Mouse (Mus musculus) layer of hippocampus, postnatal 25 days (tissue): ENCODE data around the gene Tbx15. TPM values are rescaled to one million over a fixed set of nuclear protein-coding genes. Genes with fewer than 3 reads are reported as not detected.

Source experiments
- DNase-seq, 2 experiments: peaks; one replicate each; pipeline ENCODE4 v3.0.0; 2022; ENCODE audit warnings: mixed read lengths in 2 of 2, low spot score in 1 of 2; ENCODE audit errors: extremely low spot score in 1 of 2
- total RNA-seq, 2 experiments: library from RNA; stranded (reverse); gene quantifications; 2 replicates each; pipeline ENCODE4 v1.2.3; 2021

Tbx15 gene
- total RNA-seq, 2 experiments from 2014 or later: 0.37 to 0.66 TPM

DNA sequence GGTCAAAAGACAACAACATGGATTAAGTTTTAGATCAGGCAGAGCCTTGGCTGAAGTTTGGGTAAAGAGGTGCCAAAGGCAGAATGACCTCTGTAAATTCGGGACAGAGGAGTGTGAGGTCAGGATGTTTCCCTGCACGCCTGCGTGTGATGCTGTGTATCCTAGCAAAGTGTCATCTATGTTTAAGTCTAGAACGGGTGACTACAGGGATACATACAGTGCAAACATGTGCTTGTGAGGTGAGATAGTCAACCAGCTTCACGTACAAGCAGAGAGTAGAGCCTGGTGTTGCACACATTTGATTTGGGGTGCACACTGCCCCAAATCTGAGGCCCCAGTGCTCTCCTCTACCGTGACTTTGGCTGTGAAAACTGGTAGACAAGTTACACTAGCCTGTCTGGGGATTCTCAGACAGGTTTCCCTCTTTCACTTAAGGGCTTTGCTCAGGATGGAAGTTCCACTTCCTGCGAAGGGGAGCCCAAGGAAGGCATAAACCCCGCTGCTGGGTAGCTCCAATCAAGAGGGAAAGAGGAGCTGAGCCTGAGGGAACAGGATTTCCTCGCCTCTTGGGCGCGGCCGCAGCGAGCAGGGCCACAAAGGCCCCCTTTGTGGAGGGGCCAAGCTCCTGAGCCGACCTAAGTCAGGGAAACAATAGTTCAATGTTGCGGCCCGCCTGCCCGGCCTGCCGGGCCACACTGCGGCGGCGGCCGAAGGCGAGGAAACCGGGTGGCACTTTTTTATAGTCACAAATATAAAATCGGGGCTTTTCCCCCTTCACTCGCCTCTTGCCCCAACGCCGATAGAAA is 8.0 kb downstream of the Tbx15 start:
- DNase-seq: no peak

DNA sequence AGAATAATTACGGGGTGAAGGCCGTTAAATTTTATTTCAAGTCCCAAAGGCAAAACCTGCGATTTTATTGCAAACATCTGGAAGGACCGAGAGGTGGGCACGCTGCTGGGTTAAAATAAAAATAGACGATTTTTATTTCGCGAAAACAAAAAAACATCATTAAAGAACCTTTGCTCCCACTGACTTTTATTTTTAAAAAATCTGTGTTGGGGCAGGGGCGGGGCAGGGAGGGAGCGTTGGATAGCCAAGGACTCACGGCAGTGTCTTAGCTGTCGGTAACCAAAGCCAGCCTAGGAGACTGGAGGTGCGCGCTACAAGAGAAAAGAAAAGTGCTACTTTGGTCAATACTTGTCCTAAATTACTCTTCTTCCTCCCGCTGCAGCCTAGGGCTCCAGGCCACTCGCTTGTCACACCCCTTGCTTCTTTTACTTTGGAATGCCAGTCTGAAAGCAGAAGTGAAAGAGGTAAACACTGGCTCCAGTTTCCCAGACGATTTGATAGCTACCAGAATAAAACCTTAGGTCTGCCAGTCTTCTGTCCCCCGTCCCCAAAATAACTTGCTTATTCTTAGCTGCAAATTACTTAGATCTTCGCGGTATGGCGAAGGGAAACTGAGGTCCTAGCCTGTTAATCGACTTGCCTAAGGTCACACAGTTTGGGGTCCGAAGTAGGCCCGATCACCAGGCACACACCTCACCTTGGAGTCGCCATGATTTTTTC is 8.8 kb downstream of the Tbx15 start:
- no peak for DNase-seq

DNA sequence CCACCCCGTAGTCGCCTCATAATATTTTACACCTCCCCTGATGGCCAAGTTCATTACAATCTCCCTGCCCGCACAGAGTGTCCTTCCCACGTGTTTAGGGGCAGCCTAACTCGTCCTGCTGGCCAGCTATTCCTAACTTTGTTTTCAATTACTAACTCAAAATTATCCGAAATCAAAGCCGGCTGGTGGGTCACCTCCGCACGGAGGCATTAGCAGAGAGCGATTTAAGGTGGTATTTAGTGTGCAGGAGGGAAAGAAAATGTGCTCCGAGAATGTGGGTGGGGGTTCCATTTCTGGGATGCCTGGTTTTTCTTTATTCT is 9.3 kb downstream of the Tbx15 start:
- no peak for DNase-seq

DNA sequence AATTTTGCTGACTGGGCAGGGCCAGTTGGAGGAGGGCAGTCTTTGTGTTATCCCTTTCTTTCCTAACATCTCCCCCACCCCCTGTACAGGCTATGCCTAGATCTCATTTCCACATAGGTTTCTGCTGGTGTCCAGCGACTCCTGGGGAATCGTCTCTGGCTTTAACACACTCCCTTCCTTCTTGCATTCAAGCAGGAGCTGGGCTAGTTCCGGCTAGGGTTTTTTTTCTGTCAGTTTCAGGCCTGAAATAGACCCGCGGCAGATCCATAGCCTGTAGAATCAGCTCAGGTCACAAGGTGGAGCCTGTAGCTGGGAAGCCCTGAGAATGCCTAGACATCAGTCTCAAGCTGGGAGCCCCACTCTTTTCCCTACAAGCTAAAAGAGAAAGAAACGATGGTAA is 9.7 kb downstream of the Tbx15 start:
- DNase-seq: no peak

DNA sequence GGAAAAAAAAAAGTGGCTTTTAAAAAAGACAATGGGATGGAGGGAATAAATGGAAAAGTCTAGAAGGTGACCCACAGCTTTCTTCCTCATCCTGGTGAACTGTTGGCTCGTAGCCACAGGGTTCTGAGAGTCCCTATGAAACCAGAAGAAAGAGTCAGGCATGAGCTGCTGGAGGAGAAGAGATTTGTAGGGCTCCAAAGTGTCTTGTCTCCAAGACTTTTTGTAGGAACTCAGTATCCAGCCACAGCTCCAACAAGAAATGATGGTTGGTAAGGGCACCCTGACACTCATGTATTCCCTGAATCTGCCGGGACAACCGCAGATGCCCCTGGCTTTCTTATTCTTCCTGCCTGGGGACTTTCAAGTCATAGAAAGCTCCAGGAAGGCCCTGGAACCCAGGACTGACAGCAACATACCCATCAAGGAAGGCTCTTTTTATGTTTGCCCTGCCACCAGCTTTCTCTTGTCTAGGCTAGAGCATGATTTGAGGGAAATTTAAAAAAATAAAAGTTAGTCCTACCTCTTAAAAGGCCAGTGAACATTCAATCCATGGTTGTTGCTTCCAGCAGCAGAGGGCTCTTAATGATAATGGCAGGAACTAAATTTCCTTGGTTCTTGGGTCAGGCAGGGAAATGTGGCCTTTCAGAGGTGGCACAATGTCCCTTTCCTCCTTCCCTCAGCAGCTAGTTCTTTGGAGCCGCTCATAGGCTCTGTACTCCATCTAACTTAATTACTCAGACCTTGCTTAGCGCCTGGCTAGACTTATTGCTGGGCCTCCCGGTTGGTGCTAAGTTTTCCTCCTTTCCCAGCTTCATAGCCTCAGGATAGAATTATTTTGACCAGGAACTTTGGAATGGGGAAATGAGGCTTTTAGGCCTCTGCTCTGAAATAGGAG is 11.3 kb downstream of the Tbx15 start:
- no peak for DNase-seq

DNA sequence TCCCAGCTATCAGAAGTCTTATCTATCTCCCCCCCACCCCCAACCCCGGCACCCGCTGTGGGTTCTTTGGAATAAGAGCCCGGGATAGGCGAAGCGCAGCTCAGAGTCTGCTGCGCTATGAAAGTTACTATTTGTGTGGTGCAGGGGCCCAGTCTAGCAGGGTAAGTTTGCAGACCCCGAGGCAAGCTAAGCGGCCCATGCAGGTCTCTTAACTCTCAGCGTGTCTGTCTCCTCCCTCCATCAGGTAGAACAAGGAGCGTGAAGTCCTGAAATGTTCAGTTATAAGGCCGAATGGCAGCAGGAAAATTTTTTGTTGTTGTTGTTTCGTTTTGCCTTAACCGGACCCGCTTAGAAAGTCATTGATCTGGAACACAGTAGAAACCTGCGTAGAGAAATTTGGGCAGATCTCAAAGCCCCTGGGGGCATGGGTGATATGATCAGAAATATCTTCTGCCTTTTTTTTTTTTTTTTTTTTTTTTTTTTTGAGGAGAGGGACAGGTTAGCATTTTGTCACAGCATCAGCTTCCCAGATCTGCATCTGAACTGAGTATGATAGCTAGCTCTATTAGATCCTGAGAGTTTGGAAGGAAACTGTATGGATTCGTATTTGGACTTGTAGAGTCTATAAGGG is 12.4 kb downstream of the Tbx15 start:
- DNase-seq: no peak

DNA sequence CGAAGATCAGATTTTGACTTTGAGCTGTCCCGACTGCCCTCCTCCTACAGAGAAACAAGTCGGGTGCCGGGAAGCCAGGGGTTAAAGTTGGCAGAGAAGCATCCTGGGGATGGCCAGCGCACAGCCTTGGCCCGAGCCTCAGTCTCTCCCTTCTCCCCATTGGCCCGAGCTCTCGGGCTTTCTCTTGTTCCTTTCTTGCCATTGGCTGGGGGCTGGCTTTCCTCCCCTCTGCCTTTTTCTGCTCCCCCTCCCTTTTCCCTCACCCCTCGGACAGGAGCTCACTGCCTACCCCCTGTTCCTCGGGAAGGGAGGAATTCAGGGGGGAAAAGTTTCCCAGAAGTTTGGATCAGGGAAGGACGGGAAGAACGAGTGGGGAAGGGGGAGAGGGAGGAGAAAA is 12.9 kb downstream of the Tbx15 start:
- no peak for DNase-seq

DNA sequence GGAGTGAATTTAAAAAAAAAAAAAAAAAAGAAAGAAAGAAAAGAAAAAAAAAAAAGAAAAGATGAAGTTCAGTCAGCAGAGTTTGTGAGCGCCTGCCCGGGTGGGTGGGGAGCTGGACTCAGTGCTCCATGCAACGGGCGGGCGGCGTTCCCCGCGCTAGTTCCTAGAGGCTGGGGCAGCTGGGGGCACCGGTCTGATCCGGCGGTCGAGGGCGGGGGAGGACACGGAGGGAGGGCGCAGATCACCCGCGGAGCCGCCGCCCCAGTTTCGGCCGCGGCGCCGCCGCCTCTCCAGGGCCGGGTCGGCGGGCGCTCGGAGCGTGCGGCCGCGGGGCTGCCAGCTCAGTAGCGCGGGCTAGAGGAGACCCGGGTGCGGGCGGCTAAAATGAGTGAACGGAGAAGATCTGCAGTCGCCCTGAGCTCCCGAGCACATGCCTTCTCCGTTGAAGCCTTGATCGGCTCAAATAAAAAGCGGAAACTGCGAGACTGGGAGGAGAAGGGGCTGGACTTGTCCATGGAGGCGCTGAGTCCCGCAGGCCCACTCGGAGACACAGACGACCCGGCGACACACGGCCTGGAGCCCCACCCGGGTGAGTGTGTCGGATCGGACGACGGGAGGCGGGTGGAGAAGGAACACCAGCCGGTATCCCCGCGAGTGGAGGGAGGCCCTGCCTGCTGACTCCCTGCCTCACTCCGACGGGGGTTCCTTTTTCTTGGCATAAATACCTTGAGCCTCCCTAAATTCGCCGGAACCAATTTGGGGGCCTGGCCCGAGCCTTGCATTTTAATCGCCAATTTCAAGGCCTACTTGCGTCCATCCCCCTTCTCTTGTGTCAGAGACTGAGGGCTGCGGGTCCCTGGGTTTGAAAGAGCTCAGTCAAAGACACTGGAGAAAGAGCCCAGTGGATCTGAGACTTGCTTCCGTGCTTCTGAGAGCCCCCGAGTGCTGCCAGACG is 13.6 kb downstream of the Tbx15 start:
- DNase-seq: no peak

DNA sequence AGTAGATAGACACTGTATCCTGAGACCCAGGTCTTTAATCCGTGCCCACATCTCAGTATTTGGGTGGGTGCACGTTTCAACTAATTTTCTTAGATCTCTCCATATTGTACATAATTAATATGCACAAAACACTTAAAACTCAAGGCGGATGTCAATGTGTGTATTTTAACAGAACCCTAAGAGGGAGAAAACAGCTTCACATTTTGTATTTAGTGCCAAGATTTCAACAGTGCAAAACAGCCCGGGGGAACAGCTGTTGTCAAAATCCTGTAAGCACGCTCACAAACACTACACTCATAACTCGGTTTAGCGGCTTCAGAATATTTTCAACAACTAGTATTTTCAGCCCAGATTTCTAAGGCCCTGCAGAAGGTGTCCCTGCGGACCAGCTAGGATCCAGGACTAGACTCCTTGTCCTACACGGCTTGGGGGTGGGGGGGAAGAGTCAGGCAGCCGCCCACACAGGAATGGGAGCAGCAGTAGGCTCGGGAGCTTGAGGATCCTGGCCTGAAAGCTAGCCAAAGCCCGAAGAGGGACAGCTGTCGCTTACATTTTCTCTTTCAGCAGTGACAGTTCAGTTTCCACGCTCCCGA is 14.5 kb downstream of the Tbx15 start:
- DNase-seq: no peak

DNA sequence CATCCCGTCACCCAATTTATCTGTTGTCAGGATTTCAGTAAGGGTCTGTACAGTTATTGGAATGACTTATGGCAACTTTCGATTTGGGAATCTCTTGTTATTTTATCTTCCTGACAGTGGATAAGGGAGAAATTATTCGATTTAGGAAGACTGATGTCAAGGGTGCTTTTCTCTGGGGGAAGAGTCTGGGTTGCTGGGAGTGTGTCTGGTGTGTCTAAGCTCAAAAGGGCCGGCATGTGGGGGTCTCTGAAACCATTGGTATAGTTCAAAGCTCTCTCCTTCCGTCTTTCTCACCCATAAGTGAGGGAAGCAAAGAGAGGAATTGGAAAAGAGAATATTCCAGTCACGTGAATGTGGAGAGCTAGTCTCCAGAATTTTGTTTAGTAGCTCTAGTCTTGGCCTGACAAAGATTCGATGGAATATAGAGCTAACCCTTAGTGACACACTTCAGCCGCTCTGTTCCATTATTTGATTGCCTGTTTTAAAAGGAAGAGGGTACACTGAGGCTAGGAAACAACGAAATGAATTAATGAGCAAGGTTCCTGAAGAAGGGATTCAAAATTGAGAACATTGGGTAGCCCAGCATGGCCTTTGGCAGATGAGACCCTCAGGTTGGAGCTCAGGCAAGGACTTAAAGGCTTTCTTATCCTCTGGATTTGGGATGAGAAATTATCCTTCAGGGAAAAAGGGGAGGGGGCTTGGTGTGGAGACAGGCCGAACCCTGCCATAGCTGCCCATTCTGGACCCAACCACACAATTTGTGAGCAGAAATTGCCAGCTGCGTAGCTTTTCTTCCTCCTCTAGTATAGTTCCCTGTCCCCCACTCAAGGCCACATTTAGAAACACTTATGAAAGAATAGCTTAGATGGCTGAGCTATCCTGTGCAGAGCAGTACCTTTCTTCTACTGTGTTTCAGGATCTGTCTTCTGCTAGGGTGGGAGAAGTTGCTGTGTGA is 15.5 kb downstream of the Tbx15 start:
- DNase-seq: no peak

DNA sequence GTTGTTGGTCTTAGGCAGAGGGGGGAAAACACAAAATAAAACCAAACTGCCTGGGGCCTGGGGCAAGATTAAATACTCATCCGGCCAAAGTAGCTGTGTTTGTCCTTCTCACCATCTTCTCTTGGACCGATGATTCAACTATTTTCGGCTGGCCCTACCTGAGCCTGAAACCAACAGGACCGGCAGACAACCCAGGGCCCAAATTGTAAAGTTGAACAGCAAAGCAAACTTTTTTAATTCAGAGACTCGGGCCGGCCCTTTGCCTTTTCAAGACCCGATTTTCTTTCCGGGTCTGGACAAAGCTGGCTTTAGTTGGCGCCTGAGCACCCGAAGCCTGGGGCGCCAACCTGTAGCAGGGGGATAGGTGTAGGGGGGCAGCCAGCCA is 16.2 kb downstream of the Tbx15 start:
- no peak for DNase-seq

DNA sequence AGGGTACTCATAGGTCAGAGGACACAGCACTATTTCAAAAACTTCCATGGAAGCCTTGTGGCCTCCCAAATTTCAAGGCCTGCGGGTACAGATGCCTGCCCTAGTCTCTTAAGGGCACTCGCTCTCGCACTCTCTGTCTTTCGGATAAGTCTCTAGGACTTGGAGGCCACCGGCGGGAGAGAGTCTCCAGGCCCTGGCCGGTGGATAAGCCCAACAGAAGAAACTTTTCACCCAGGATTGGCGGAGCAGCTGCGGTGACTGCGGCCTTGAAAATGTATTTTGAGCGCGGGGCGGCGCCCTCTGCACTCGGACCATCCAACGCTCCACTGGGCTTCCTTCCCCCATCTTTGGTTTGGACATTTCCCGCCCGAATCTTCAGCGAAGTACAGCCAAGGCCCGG is 16.6 kb downstream of the Tbx15 start:
- DNase-seq: no peak

DNA sequence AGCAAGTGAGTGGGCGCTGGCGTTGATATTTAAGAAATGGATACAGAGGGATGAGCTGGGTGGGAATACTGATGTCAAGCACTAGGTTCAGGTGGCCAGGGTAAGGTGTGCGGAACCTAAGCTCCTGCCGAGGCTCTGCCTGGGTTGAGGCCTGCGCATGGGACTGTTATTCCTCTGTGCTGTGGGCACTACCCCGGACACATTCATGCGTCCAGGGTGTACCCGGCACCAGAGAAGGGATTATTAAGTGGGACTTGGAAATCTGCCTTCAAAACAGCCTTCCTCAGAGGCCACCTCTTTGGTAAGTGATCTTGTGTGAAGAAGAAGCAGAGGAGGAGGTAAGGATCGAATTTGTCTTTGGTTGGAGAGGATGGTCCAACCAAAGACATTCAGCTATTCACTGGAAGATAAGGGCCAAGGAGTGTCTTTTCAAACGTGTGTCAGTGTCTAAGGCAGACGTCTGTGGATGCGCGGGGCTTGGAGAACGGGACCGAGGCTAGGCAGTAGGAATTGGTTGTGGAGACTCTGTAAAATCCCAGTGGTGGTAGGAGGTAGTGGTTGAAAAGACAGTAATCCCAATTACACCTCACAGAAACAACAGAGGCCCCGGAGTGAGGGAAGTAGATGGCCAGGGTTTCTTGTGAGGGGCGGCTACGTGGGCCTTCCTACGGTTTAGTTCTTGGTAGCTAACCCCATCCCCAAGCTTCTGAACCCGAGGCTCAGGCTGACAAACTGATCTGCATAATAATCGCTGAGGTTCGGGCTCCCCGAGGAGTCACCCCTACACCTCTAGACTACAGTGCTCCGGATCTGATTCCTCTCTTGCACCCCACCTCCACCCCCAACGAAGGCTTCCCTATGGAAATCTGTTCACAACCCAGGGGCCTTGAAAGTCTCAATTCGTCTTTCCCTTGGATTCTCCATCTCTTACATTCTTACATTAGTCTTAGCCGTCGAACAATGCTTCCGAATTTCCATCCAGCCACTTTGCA is 17.7 kb downstream of the Tbx15 start:
- DNase-seq: no peak

DNA sequence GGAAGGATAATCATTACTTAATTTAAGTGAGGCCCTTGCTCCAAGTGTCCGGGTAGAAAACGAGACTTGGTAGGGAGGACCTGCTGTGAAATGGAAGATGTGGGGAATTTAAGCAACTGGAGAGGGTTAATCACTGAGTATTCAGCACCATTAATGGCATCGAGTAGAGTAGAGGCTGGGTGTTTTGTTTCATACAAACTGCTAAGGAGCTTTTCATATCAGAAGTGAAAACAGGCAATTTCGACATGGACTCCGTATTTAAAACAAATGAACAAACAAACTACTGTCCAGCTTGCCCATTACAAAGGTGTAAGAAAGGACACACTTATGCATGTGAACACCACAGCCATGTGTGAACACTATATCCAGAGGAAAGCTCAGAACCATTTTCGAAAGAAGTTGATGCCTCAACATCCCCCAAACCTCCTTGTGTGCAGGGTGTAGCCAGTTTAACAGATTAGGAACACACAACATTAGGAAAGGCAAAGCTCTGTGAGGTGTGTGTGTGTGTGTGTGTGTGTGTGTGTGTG is 19.6 kb downstream of the Tbx15 start:
- no peak for DNase-seq

DNA sequence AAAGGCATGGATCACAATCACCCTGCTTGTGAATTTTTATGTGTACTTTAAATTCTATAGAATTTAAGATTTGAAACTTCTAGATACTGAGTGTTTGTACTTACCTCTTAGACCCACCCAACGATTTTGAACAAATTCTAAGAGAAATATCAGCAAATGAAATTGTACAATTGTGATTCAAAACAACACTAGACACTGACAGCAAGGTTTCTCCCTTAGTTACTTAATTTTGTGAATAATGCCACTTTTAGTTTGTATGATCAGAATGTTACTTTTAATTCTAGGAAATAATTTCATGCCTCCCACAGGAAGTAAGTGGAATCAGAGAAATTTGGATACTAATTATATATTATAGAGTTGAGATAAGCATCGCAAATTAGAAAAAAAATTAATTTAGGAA is 20.2 kb downstream of the Tbx15 start:
- no peak for DNase-seq

DNA sequence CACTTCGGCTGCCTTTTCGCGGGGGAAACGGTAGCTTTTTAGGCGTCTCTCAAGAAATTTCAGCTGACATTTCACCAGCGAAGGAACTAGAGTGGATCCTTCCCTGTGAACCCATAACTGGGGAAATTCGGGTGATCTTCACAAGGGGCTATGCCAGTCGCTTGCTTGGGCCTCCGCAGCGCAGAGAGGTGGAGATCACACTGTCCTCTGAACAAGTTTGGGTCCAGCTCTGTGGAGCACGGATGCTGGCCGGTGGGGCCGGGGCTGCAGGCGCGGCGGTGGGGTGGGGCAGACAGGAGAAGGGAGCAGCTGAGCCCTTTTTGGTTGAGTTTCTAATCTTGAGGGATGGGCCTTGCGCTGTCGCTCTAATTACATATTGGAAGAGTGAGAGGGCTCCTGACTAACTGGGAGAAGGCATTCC is 21.2 kb downstream of the Tbx15 start:
- no peak for DNase-seq

DNA sequence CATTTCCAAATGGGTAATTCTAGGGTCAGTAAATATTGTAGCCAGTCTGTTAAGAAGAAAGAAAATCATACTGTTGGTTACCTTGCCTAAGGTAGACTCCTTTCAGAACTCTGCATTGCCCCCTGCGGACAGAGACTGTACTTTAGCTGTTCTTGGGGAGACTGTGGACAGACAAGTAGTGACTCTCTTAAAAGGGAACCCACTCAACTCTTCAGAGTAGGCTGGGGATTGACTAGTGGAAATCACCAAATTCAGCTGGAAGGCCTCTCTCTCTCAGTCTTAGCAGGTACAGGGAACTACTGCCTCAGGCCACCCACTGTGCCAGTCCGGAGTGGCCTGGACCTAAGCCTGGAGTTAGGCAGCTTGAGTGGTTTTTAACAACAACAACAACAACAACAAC is 21.8 kb downstream of the Tbx15 start:
- no peak for DNase-seq
